Mouse (Mus musculus): ENCODE results near the gene Taar9. TPM values are rescaled to one million over a fixed set of nuclear protein-coding genes. Genes with fewer than 3 reads are reported as not detected.

Gene Taar9
- polyA plus RNA-seq, 1 experiment from 2014 or later = not detected

Other genes starting within 250 kb of the Taar9 start
- 0.33 and 0.37 TPM in 2 replicates for gene Vnn1, start 214.8 kb downstream of the Taar9 start, polyA plus RNA-seq (2014; fragmentation: Nextera tagmentation; extraction: Ambion mirVana)
- gene Taar1, start 189.2 kb downstream of the Taar9 start, polyA plus RNA-seq (2014; fragmentation: Nextera tagmentation; extraction: Ambion mirVana) = not detected in 2 replicates
- gene Taar2, start 171.0 kb downstream of the Taar9 start, polyA plus RNA-seq (2014; fragmentation: Nextera tagmentation; extraction: Ambion mirVana) = not detected in 2 replicates
- gene Taar3, start 160.0 kb downstream of the Taar9 start, polyA plus RNA-seq (2014; fragmentation: Nextera tagmentation; extraction: Ambion mirVana) = not detected in 2 replicates
- gene Taar4, start 149.0 kb downstream of the Taar9 start, polyA plus RNA-seq (2014; fragmentation: Nextera tagmentation; extraction: Ambion mirVana) = not detected in 2 replicates
- not detected in 2 replicates for gene Taar5, start 138.8 kb downstream of the Taar9 start, polyA plus RNA-seq (2014; fragmentation: Nextera tagmentation; extraction: Ambion mirVana)
- not detected in 2 replicates for gene Taar6, start 123.9 kb downstream of the Taar9 start, polyA plus RNA-seq (2014; fragmentation: Nextera tagmentation; extraction: Ambion mirVana)
- gene Taar7a, start 116.1 kb downstream of the Taar9 start, polyA plus RNA-seq (2014; fragmentation: Nextera tagmentation; extraction: Ambion mirVana) = not detected in 2 replicates
- gene Taar7b, start 109.6 kb downstream of the Taar9 start, polyA plus RNA-seq (2014; fragmentation: Nextera tagmentation; extraction: Ambion mirVana) = not detected in 2 replicates
- gene Taar7d, start 82.3 kb downstream of the Taar9 start, polyA plus RNA-seq (2014; fragmentation: Nextera tagmentation; extraction: Ambion mirVana) = not detected in 2 replicates
- gene Taar7e, start 71.9 kb downstream of the Taar9 start, polyA plus RNA-seq (2014; fragmentation: Nextera tagmentation; extraction: Ambion mirVana) = not detected in 2 replicates
- not detected in 2 replicates for gene Taar7f, start 60.0 kb downstream of the Taar9 start, polyA plus RNA-seq (2014; fragmentation: Nextera tagmentation; extraction: Ambion mirVana)
- gene Taar8a, start 33.0 kb downstream of the Taar9 start, polyA plus RNA-seq (2014; fragmentation: Nextera tagmentation; extraction: Ambion mirVana) = not detected in 2 replicates
- gene Taar8b, start 17.2 kb downstream of the Taar9 start, polyA plus RNA-seq (2014; fragmentation: Nextera tagmentation; extraction: Ambion mirVana) = not detected in 2 replicates
- not detected in 2 replicates for gene Taar8c, start 7.6 kb downstream of the Taar9 start, polyA plus RNA-seq (2014; fragmentation: Nextera tagmentation; extraction: Ambion mirVana)
- 46.6 and 48.4 TPM in 2 replicates for gene Stx7, start 39.8 kb upstream of the Taar9 start, polyA plus RNA-seq (2014; fragmentation: Nextera tagmentation; extraction: Ambion mirVana)
- 9.2 and 10.5 TPM in 2 replicates for gene Moxd1, start 114.0 kb upstream of the Taar9 start, polyA plus RNA-seq (2014; fragmentation: Nextera tagmentation; extraction: Ambion mirVana)